Mouse (Mus musculus): ENCODE measurements around the gene Tnfrsf12a. TPM values are rescaled to one million over a fixed set of nuclear protein-coding genes. Genes with fewer than 3 reads are reported as not detected.

Tnfrsf12a gene
- polyA plus RNA-seq, 1 experiment from 2014 or later = 4.3 TPM

GRCm38 (mm10) chr17:23706212-23706611 lies 28.9 kb upstream of the Tnfrsf12a start:
- no peak; the same call in 1 of the 2 replicates for ATAC-seq (ENCODE audit: insufficient number of reproducible peaks, low FRiP score, low TSS enrichment, low read depth)
- Histone ChIP-seq H3K4me2 (ENCODE audit: low read depth, severe bottlenecking) (no peak overlapping the region), H3K9ac (ENCODE audit: low read length) (no peak overlapping the region), H3K4me3 (ENCODE audit: low read depth, low read length) (no peak overlapping the region), H3K27me3 (ENCODE audit: control insufficient read depth, insufficient read depth, low read length) (no peaks in the 10 kb centered on the region), H3K27ac (replicated peaks; ENCODE audit: low read depth, low read length) (no peak overlapping the region), H3K36me3 (ENCODE audit: control insufficient read depth, insufficient read depth, low read length) (no peaks in the 10 kb centered on the region), H3K4me1 (ENCODE audit: control insufficient read depth, insufficient read depth, low read length) (no peaks in the 10 kb centered on the region), H3K9me3 (ENCODE audit: control insufficient read depth, low read length) (no peaks in the 10 kb centered on the region)
- WGBS = 0% methylated on average over 3 of the region's 3 CpGs
- peak; percentile 90 for DNase-seq (ENCODE audit: low spot score)

GRCm38 (mm10) chr17:23705525-23706104 lies 28.3 kb upstream of the Tnfrsf12a start:
- ATAC-seq (ENCODE audit: insufficient number of reproducible peaks, low FRiP score, low TSS enrichment, low read depth) (0 out of 2 replicates have a peak, but pooled peaks have one; percentile 12), DNase-seq (ENCODE audit: low spot score) (no peak)
- WGBS = 68% methylated on average over 5 of the region's 7 CpGs
- Histone ChIP-seq H3K4me3 (ENCODE audit: low read depth, low read length) (no peak overlapping the region), H3K4me1 (ENCODE audit: control insufficient read depth, insufficient read depth, low read length) (no peaks in the 10 kb centered on the region), H3K27me3 (ENCODE audit: control insufficient read depth, insufficient read depth, low read length) (peaks cover 3% of the 10 kb centered on the region; the same call in 1 of the 2 replicates), H3K9me3 (ENCODE audit: control insufficient read depth, low read length) (no peaks in the 10 kb centered on the region), H3K27ac (replicated peaks; ENCODE audit: low read depth, low read length) (no peak overlapping the region), H3K36me3 (ENCODE audit: control insufficient read depth, insufficient read depth, low read length) (no peaks in the 10 kb centered on the region), H3K9ac (ENCODE audit: low read length) (no peak overlapping the region), H3K4me2 (ENCODE audit: low read depth, severe bottlenecking) (no peak overlapping the region)

- DNase-seq (ENCODE audit: low spot score) = no peak
- Histone ChIP-seq H3K27ac (replicated peaks; ENCODE audit: low read depth, low read length) (no peak overlapping the region), H3K9ac (ENCODE audit: low read length) (no peak overlapping the region), H3K4me1 (ENCODE audit: control insufficient read depth, insufficient read depth, low read length) (peaks cover under 1% of the 10 kb centered on the region; the same call in 1 of the 2 replicates), H3K27me3 (ENCODE audit: control insufficient read depth, insufficient read depth, low read length) (peaks cover 6% of the 10 kb centered on the region), H3K4me2 (ENCODE audit: low read depth, severe bottlenecking) (no peak overlapping the region), H3K9me3 (ENCODE audit: control insufficient read depth, low read length) (no peaks in the 10 kb centered on the region), H3K36me3 (ENCODE audit: control insufficient read depth, insufficient read depth, low read length) (no peaks in the 10 kb centered on the region), H3K4me3 (ENCODE audit: low read depth, low read length) (no peak overlapping the region)
- 48% methylated on average over 7 of the region's 7 CpGs for WGBS
- ATAC-seq (ENCODE audit: insufficient number of reproducible peaks, low FRiP score, low TSS enrichment, low read depth) = no peak
These were observed 27.5 kb upstream of the Tnfrsf12a start for GRCm38 (mm10) chr17:23704741-23705140.

DNA sequence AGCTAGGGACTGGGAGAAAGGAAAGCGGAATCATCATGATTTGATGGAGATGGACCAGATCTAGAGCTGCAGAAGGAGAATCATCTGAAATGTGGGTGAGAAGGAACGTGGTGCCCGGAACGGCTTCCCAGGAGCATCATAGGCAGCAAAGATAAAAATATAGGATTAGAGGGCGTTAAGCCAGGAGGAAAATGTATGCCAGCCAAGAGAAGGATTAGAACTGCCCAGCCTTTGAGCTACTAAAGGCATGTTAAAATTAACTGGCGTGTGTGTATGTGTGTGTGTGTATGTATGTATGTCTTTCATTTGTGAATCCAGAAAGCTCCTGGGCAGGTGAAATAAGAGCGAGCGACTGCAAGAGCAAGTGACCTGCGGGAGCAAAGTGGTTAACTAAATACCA lies 26.0 kb upstream of the Tnfrsf12a start:
- DNase-seq (ENCODE audit: low spot score) (no peak), ATAC-seq (ENCODE audit: insufficient number of reproducible peaks, low FRiP score, low TSS enrichment, low read depth) (no peak)
- Histone ChIP-seq H3K27me3 (ENCODE audit: control insufficient read depth, insufficient read depth, low read length) (peaks cover 18% of the 10 kb centered on the region), H3K4me2 (ENCODE audit: low read depth, severe bottlenecking) (no peak overlapping the region), H3K4me1 (ENCODE audit: control insufficient read depth, insufficient read depth, low read length) (peaks cover 3% of the 10 kb centered on the region; the same call in 1 of the 2 replicates), H3K9ac (ENCODE audit: low read length) (no peak overlapping the region), H3K9me3 (ENCODE audit: control insufficient read depth, low read length) (no peaks in the 10 kb centered on the region), H3K36me3 (ENCODE audit: control insufficient read depth, insufficient read depth, low read length) (no peaks in the 10 kb centered on the region), H3K27ac (replicated peaks; ENCODE audit: low read depth, low read length) (no peak overlapping the region), H3K4me3 (ENCODE audit: low read depth, low read length) (no peak overlapping the region)
- WGBS = 88% methylated on average over 9 of the region's 9 CpGs

DNA sequence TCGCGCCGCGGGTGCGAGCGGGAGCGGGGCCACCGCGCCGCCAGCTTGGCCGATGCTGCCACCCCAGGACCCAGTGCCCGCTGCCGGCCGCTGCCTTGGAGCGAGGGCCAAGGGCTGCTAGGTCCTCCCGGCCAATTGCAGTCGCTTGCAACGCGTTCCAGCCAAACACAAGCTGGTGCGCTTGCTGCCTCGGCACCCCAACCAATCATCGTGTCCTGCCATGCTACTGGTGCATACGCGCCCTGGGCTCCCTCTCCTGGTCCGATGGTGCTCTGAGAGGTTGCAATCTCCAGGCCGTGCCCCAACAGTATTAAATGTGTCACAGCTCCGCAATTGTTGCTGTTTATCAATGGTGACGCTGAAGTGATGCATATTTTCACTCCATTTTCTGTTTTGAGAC lies 22.8 kb upstream of the Tnfrsf12a start:
- ATAC-seq (ENCODE audit: insufficient number of reproducible peaks, low FRiP score, low TSS enrichment, low read depth) = peak; percentile 74
- Histone ChIP-seq H3K36me3 (ENCODE audit: control insufficient read depth, insufficient read depth, low read length) (no peaks in the 10 kb centered on the region), H3K4me3 (ENCODE audit: low read depth, low read length) (peak overlapping the region; percentile 54), H3K9me3 (ENCODE audit: control insufficient read depth, low read length) (no peaks in the 10 kb centered on the region), H3K4me1 (ENCODE audit: control insufficient read depth, insufficient read depth, low read length) (peaks cover 9% of the 10 kb centered on the region), H3K4me2 (ENCODE audit: low read depth, severe bottlenecking) (peak overlapping the region; percentile 100), H3K27me3 (ENCODE audit: control insufficient read depth, insufficient read depth, low read length) (peaks cover 22% of the 10 kb centered on the region), H3K9ac (ENCODE audit: low read length) (peak overlapping the region; percentile 30; the same call in 1 of the 2 replicates), H3K27ac (replicated peaks; ENCODE audit: low read depth, low read length) (no peak overlapping the region)
- under 1% methylated on average over 28 of the region's 28 CpGs for WGBS
- DNase-seq (ENCODE audit: low spot score) = peak; percentile 89

GRCm38 (mm10) chr17:23699131-23700077 lies 22.1 kb upstream of the Tnfrsf12a start:
- peak; percentile 47 for DNase-seq (ENCODE audit: low spot score)
- Histone ChIP-seq H3K27ac (replicated peaks; ENCODE audit: low read depth, low read length) (no peak overlapping the region), H3K4me2 (ENCODE audit: low read depth, severe bottlenecking) (peak overlapping the region; percentile 100), H3K36me3 (ENCODE audit: control insufficient read depth, insufficient read depth, low read length) (no peaks in the 10 kb centered on the region), H3K4me1 (ENCODE audit: control insufficient read depth, insufficient read depth, low read length) (peaks cover 14% of the 10 kb centered on the region), H3K27me3 (ENCODE audit: control insufficient read depth, insufficient read depth, low read length) (peaks cover 22% of the 10 kb centered on the region), H3K4me3 (ENCODE audit: low read depth, low read length) (peak overlapping the region; percentile 54), H3K9me3 (ENCODE audit: control insufficient read depth, low read length) (no peaks in the 10 kb centered on the region), H3K9ac (ENCODE audit: low read length) (peak overlapping the region; percentile 30; the same call in 1 of the 2 replicates)
- WGBS = under 1% methylated on average over 78 of the region's 101 CpGs
- ATAC-seq (ENCODE audit: insufficient number of reproducible peaks, low FRiP score, low TSS enrichment, low read depth) = no peak

DNA sequence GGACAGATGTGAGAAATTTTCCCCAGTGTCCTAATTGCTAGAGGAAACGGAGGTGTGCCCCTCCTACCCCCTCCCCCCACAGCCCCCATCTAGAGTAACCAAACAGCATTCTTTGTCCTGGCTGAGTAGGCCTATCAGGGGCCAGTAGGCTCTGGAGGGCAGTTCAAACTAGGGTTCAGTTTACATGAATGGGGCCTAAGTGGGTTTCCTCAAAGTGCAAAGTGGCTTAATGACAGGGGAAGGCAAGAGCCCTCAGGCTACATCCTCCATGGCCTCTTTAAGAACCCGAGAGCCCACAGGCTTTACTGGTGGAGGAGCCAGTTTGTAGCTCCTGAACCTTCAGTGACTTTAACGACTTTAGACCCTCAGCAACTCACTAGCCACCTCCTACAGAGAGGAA lies 18.5 kb upstream of the Tnfrsf12a start:
- 4% methylated on average over 3 of the region's 3 CpGs for whole genome bisulfite sequencing

GRCm38 (mm10) chr17:23694491-23694890 lies 17.2 kb upstream of the Tnfrsf12a start:
- H3K4me2 ChIP-seq (ENCODE audit: low read depth, severe bottlenecking) = no peak overlapping the region
- H3K9me3 ChIP-seq (ENCODE audit: control insufficient read depth, low read length) = no peaks in the 10 kb centered on the region
- 63% methylated on average over 1 of the region's 1 CpGs for WGBS
- H3K36me3 ChIP-seq (ENCODE audit: control insufficient read depth, insufficient read depth, low read length) = no peaks in the 10 kb centered on the region
- H3K27me3 ChIP-seq (ENCODE audit: control insufficient read depth, insufficient read depth, low read length) = peaks cover 14% of the 10 kb centered on the region
- ATAC-seq (ENCODE audit: insufficient number of reproducible peaks, low FRiP score, low TSS enrichment, low read depth) (0 out of 2 replicates have a peak, but pooled peaks have one; percentile 23), DNase-seq (ENCODE audit: low spot score) (no peak)
- no peak overlapping the region for H3K4me3 ChIP-seq (ENCODE audit: low read depth, low read length)
- peaks cover 11% of the 10 kb centered on the region for H3K4me1 ChIP-seq (ENCODE audit: control insufficient read depth, insufficient read depth, low read length)
- no peak overlapping the region for H3K27ac ChIP-seq (replicated peaks; ENCODE audit: low read depth, low read length)
- no peak overlapping the region for H3K9ac ChIP-seq (ENCODE audit: low read length)

More for the DNA sequence above, 18.5 kb upstream of the Tnfrsf12a start:
- H3K36me3 ChIP-seq (ENCODE audit: control insufficient read depth, insufficient read depth, low read length) = no peaks in the 10 kb centered on the region
- H3K4me3 ChIP-seq (ENCODE audit: low read depth, low read length) = no peak overlapping the region
- ATAC-seq (ENCODE audit: insufficient number of reproducible peaks, low FRiP score, low TSS enrichment, low read depth) (peak; percentile 88), DNase-seq (ENCODE audit: low spot score) (peak; percentile 64)
- H3K4me2 ChIP-seq (ENCODE audit: low read depth, severe bottlenecking) = no peak overlapping the region
- peaks cover 14% of the 10 kb centered on the region for H3K4me1 ChIP-seq (ENCODE audit: control insufficient read depth, insufficient read depth, low read length)
- H3K27me3 ChIP-seq (ENCODE audit: control insufficient read depth, insufficient read depth, low read length) = peaks cover 19% of the 10 kb centered on the region
- no peak overlapping the region for H3K9ac ChIP-seq (ENCODE audit: low read length)
- no peak overlapping the region for H3K27ac ChIP-seq (replicated peaks; ENCODE audit: low read depth, low read length)
- no peaks in the 10 kb centered on the region for H3K9me3 ChIP-seq (ENCODE audit: control insufficient read depth, low read length)

All from limb, embryonic 11.5 days (tissue).